Mouse (Mus musculus): ENCODE measurements around the gene Eme1. TPM values are rescaled to one million over a fixed set of nuclear protein-coding genes. Genes with fewer than 3 reads are reported as not detected.

The Eme1 gene
- polyA plus RNA-seq, 1 experiment from 2014 or later: 2.3 TPM

DNA sequence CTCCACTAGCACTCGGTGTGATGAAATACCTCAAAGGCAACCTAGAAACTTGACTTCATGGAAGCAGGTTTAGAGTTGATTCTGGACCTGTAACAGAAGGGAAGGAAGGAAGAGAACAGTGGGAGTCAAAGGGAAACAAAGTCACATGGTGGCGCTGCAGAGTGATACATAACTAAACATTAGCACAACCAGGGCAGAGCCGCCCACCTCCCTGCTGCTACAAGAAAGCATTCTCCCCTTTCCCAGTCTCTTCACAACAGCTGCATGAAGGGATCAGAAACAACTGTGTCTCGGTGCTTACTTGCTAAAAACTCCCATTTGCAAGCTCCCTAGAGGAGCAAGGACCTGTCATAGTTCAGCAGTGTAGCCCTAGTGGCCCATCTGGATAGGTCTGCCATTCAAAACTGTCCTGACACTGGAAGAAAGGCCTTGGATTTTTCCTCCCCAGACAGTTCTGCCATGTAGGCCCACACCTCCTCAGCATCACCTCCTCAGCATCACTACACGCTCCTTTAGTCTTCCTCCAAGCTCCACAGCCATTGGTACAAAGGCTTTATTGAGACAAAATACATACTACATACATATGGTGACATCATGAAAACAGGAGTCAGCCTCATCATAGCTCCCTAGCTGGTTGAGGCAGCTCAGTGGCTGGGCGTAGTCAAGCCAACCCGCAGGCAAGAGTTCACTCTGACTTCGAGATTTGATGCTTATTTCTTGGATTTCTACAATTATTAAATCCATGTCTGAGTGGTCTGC, 9.1 kb downstream of the Eme1 start:
- H3K27me3 ChIP-seq (replicated peaks): no peaks in the 10 kb centered on the region
- no peaks in the 10 kb centered on the region for H3K4me1 ChIP-seq
- H3K9ac ChIP-seq (replicated peaks): no peak overlapping the region
- no peaks in the 10 kb centered on the region for H3K9me3 ChIP-seq (replicated peaks)
- WGBS: 92% methylated on average over 8 of the region's 8 CpGs
- H3K36me3 ChIP-seq: peaks cover 81% of the 10 kb centered on the region
- no peak overlapping the region for H3K4me2 ChIP-seq
- ATAC-seq (ENCODE audit: low FRiP score): no peak
- H3K4me3 ChIP-seq (replicated peaks): no peak overlapping the region
- no peak overlapping the region for H3K27ac ChIP-seq (replicated peaks)

- Histone ChIP-seq H3K27me3 (replicated peaks) (no peaks in the 10 kb centered on the region), H3K9ac (replicated peaks) (no peak overlapping the region), H3K27ac (replicated peaks) (no peak overlapping the region), H3K4me1 (peaks cover 14% of the 10 kb centered on the region), H3K36me3 (peaks cover 75% of the 10 kb centered on the region), H3K4me3 (replicated peaks) (no peak overlapping the region), H3K4me2 (no peak overlapping the region), H3K9me3 (replicated peaks) (no peaks in the 10 kb centered on the region)
- no peak for ATAC-seq (ENCODE audit: low FRiP score)
- WGBS: 92% methylated on average over 5 of the region's 5 CpGs
These were observed 19.3 kb downstream of the Eme1 start for GRCm38 (mm10) chr11:94634431-94634830.

DNA sequence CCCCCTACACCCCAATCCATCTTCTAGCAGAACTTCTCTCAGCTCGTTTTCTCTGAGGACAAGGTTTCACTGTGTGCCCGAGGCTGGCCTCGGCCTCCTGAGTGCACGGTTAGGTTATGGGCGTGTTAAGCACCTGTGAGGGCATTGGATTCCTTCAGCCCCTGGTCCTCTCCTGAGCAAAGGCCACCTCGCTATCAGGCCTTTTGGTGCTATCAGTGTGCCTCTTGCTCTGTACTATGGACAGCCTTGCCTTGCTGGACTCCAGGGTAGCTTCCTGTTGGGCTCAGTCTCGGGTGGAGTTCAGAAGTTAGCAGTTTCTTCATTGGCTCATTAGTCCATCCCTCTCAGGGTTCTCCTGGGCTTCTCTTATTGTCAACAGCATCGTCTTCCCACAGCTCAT, 20.8 kb downstream of the Eme1 start:
- H3K4me3 ChIP-seq (replicated peaks): no peak overlapping the region
- ATAC-seq (ENCODE audit: low FRiP score): no peak
- no peaks in the 10 kb centered on the region for H3K9me3 ChIP-seq (replicated peaks)
- WGBS: 87% methylated on average over 8 of the region's 8 CpGs
- peaks cover 14% of the 10 kb centered on the region for H3K4me1 ChIP-seq
- H3K9ac ChIP-seq (replicated peaks): no peak overlapping the region
- no peak overlapping the region for H3K4me2 ChIP-seq
- peaks cover 61% of the 10 kb centered on the region for H3K36me3 ChIP-seq
- no peak overlapping the region for H3K27ac ChIP-seq (replicated peaks)
- no peaks in the 10 kb centered on the region for H3K27me3 ChIP-seq (replicated peaks)

- Histone ChIP-seq H3K27me3 (replicated peaks) (no peaks in the 10 kb centered on the region), H3K4me3 (replicated peaks) (no peak overlapping the region), H3K36me3 (peaks cover 51% of the 10 kb centered on the region), H3K4me1 (peaks cover 14% of the 10 kb centered on the region), H3K27ac (replicated peaks) (no peak overlapping the region), H3K9me3 (replicated peaks) (no peaks in the 10 kb centered on the region), H3K4me2 (no peak overlapping the region), H3K9ac (replicated peaks) (no peak overlapping the region)
- no peak for ATAC-seq (ENCODE audit: low FRiP score)
- 93% methylated on average over 5 of the region's 5 CpGs for WGBS
These were observed 21.8 kb downstream of the Eme1 start for GRCm38 (mm10) chr11:94631969-94632368.

GRCm38 (mm10) chr11:94630199-94631011, 23.4 kb downstream of the Eme1 start:
- H3K36me3 ChIP-seq: peaks cover 35% of the 10 kb centered on the region

DNA sequence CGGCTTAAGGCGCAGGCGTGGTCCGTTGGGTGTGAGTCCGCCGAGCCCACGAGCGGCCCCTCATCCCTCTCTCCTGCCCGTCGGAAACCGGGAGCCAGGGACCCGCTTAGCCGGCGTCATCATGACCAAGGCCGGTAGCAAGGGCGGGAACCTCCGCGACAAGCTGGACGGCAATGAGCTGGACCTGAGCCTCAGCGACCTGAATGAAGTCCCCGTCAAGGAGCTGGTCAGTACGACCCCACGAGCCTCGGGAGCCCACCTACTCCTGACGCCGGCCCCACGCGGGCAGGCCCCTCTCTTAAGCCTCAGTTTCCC, 23.9 kb downstream of the Eme1 start:
- Histone ChIP-seq H3K9me3 (replicated peaks) (no peaks in the 10 kb centered on the region), H3K4me1 (peaks cover 14% of the 10 kb centered on the region), H3K36me3 (peaks cover 29% of the 10 kb centered on the region), H3K27me3 (replicated peaks) (no peaks in the 10 kb centered on the region), H3K4me2 (peak overlapping the region; percentile 85), H3K9ac (replicated peaks) (peak overlapping the region; percentile 90), H3K27ac (replicated peaks) (peak overlapping the region; percentile 79), H3K4me3 (replicated peaks) (peak overlapping the region; percentile 94)
- under 1% methylated on average over 26 of the region's 28 CpGs for WGBS
- peak; percentile 38; the same call in 1 of the 2 replicates for ATAC-seq (ENCODE audit: low FRiP score)

More at GRCm38 (mm10) chr11:94630199-94631011, 23.4 kb downstream of the Eme1 start:
- 10% methylated on average over 26 of the region's 26 CpGs for WGBS
- Histone ChIP-seq H3K4me2 (peak overlapping the region; percentile 85), H3K9ac (replicated peaks) (peak overlapping the region; percentile 90), H3K4me1 (peaks cover 14% of the 10 kb centered on the region), H3K27me3 (replicated peaks) (no peaks in the 10 kb centered on the region), H3K4me3 (replicated peaks) (peak overlapping the region; percentile 94), H3K27ac (replicated peaks) (peak overlapping the region; percentile 79), H3K9me3 (replicated peaks) (no peaks in the 10 kb centered on the region)
- ATAC-seq (ENCODE audit: low FRiP score): no peak

DNA sequence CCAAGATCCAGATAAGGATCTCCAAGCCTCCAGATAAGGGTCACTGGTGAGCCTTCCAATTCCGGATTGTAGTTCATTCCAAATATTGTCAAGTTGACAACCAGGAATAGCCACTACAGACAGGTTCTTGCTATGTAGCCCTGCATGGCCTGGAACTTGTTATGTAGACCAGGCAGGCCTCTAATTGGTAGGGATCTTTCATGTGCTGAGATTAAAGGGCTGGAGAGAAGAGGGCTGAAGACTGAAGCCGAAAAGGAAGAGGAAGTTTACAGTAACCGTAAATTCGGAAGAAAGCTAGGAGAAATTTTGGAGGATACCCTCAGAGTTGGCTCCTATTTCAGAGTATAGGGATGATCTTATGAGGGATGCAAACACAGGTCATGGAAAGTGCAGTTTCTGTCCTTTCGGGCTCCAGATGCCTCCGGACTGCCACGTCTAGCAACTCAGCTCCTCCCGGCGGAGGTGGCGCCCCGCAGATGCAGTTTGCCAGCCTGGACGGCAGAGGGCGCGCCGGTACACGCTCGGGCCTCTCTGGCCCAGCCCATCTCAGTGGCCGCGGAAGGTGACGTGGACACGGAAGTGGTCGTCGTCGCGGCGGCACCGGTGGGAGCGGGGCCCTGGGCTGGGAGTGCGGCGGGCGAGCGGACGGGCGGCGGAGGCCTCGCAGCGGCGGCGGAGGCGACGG, 24.4 kb downstream of the Eme1 start, which contains the start of gene Lrrc59:
TSS of gene Lrrc59 (plus strand) at position 569 of the 685 bp plus-strand sequence.
- Histone ChIP-seq H3K27ac (replicated peaks) (peak within 1 kb of the TSS; percentile 79), H3K9me3 (replicated peaks) (no peaks in the 10 kb centered on the region), H3K9ac (replicated peaks) (peak within 1 kb of the TSS; percentile 90), H3K27me3 (replicated peaks) (no peaks in the 10 kb centered on the region), H3K4me3 (replicated peaks) (peak within 1 kb of the TSS; percentile 94), H3K4me2 (peak within 1 kb of the TSS; percentile 85), H3K36me3 (peaks cover 24% of the 10 kb centered on the region), H3K4me1 (peaks cover 14% of the 10 kb centered on the region)
- peak; percentile 96 for ATAC-seq (ENCODE audit: low FRiP score)
- 6% methylated on average over 39 of the region's 41 CpGs for WGBS

DNA sequence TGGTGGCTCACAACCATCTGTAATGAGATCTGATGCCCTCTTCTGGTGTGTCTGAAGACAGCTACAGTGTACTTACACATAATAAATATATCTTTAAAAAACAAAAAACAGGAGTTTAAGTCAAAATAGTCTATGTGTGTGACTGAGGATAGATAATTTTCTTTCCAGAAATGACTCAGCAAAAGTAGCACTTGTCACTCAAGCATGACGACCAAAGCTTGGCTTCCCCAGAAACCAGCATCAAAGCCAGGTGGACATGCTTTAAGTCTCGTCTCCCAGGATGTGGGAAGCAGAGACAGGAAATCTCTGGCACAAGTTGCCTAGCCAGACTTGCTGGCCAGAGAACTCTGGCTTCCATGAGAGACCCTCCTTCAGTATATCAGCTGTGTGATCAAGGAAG, 31.6 kb downstream of the Eme1 start:
- WGBS: 84% methylated on average over 2 of the region's 2 CpGs
- Histone ChIP-seq H3K27ac (replicated peaks) (no peak overlapping the region), H3K4me3 (replicated peaks) (no peak overlapping the region), H3K27me3 (replicated peaks) (no peaks in the 10 kb centered on the region), H3K4me1 (no peaks in the 10 kb centered on the region), H3K9ac (replicated peaks) (no peak overlapping the region), H3K4me2 (no peak overlapping the region), H3K36me3 (no peaks in the 10 kb centered on the region), H3K9me3 (replicated peaks) (no peaks in the 10 kb centered on the region)
- no peak for ATAC-seq (ENCODE audit: low FRiP score)

GRCm38 (mm10) chr11:94621458-94621852, 32.3 kb downstream of the Eme1 start:
- H3K4me2 ChIP-seq: no peak overlapping the region
- no peaks in the 10 kb centered on the region for H3K27me3 ChIP-seq (replicated peaks)
- H3K9me3 ChIP-seq (replicated peaks): no peaks in the 10 kb centered on the region
- ATAC-seq (ENCODE audit: low FRiP score): no peak
- no peak overlapping the region for H3K9ac ChIP-seq (replicated peaks)
- H3K4me3 ChIP-seq (replicated peaks): no peak overlapping the region
- no peak overlapping the region for H3K27ac ChIP-seq (replicated peaks)
- H3K4me1 ChIP-seq: no peaks in the 10 kb centered on the region
- no peaks in the 10 kb centered on the region for H3K36me3 ChIP-seq

DNA sequence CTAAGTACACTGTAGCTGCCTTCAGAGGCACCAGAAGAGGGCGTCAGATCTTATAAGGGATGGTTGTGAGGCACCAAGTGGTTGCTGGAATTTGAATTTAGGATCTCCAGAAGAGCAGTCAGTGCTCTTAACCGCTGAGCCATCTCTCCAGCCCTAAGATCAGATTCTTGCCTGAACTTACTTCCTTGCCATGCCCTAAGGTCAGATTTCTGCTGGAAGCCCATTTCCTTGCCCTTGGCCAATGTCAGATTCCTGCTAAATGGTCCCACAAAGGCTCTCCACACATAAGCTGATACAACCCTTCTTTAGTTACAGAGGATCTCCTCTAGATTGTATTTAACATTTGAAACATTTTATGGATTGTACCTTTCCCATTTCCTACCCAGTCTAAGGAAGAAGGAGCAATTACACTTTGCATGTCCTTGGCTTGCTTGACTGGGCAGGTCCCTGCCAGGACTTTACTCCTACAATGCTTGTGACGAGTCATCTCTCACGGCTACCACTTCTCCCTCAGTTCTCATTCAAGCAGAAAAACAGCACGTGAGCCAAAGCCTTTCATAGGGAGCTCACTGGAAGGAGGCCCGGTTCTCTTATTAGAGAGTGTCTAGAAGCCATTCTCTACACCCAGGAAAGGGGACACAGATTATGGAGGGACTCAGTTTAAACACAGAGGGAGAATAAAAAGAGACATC, 32.9 kb downstream of the Eme1 start:
- Histone ChIP-seq H3K36me3 (no peaks in the 10 kb centered on the region), H3K27ac (replicated peaks) (no peak overlapping the region), H3K4me2 (no peak overlapping the region), H3K9me3 (replicated peaks) (no peaks in the 10 kb centered on the region), H3K4me3 (replicated peaks) (no peak overlapping the region), H3K9ac (replicated peaks) (no peak overlapping the region), H3K4me1 (no peaks in the 10 kb centered on the region), H3K27me3 (replicated peaks) (no peaks in the 10 kb centered on the region)
- no peak for ATAC-seq (ENCODE audit: low FRiP score)
- WGBS: 53% methylated on average over 6 of the region's 6 CpGs

DNA sequence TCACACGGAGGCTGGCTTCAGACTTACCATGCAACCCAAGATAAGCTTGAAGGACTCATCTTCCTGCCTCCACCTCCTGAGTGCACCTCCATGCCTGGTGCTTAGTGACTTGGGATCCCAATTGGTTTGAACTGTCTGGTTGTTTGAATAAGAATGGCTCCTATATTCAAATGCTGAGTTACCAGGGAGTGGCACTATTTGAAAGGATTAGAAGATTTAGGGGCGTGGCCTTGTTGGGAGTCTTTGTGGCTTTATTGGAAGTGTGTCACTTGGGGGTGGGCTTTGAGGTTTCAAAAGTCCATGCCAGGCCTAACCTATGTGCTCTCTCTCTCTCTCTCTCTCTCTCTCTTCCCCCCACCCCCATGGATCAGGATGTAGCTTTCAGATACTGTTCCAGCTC, 36.1 kb downstream of the Eme1 start:
- Histone ChIP-seq H3K9me3 (replicated peaks) (no peaks in the 10 kb centered on the region), H3K4me1 (no peaks in the 10 kb centered on the region), H3K27me3 (replicated peaks) (0 out of 2 replicates have a peak, but pooled peaks cover 3% of the 10 kb centered on the region), H3K4me2 (no peak overlapping the region), H3K36me3 (no peaks in the 10 kb centered on the region), H3K27ac (replicated peaks) (no peak overlapping the region), H3K4me3 (replicated peaks) (no peak overlapping the region), H3K9ac (replicated peaks) (no peak overlapping the region)
- WGBS: 96% methylated on average over 2 of the region's 2 CpGs
- ATAC-seq (ENCODE audit: low FRiP score): no peak

Data from neural tube, embryonic 15.5 days (tissue).